Mouse (Mus musculus) cortical plate, adult 2 months (tissue): ENCODE results near the gene Emc8. TPM values are rescaled to one million over a fixed set of nuclear protein-coding genes. Genes with fewer than 3 reads are reported as not detected.

ENCODE experiments used
- H3K27ac ChIP-seq: fragments of 200-500 bp; 2 replicates; pipeline ENCODE4 v1.5.1; 2012; ENCODE audit warnings: low read length, control low read depth, inconsistent platforms; ENCODE audit not compliant: insufficient read depth
- H3K4me1 ChIP-seq: fragments of 200-500 bp; 2 replicates; pipeline ENCODE4 v1.6.1; 2011; ENCODE audit warnings: low read length; ENCODE audit not compliant: control insufficient read depth, insufficient read depth
- H3K4me3 ChIP-seq: fragments of 200-500 bp; 2 replicates; pipeline ENCODE4 v1.5.1; 2011; ENCODE audit warnings: mild to moderate bottlenecking, low read length, control low read depth; ENCODE audit not compliant: insufficient read depth
- CTCF ChIP-seq: fragments of 200-500 bp; IDR thresholded peaks from 2 replicates; pipeline ENCODE4 v1.5.1; 2011; ENCODE audit warnings: mild to moderate bottlenecking, control low read depth, low read length; ENCODE audit not compliant: insufficient read depth; ENCODE audit errors: extremely low read depth
- POLR2A ChIP-seq: fragments of 200-500 bp; IDR thresholded peaks from 2 replicates; pipeline ENCODE4 v1.6.1; 2011; ENCODE audit warnings: mild to moderate bottlenecking, low read length, control low read depth; ENCODE audit not compliant: insufficient read depth; ENCODE audit errors: extremely low read depth
- polyA plus RNA-seq: library from polyadenylated mRNA; depleted of rRNA; stranded (reverse); fragments of >200 nt; gene quantifications from 2 replicates; pipeline ENCODE4 v1.2.3, GENCODE M21; 2012

Gene Emc8
- polyA plus RNA-seq, 1 experiment = 51.2 TPM

DNA sequence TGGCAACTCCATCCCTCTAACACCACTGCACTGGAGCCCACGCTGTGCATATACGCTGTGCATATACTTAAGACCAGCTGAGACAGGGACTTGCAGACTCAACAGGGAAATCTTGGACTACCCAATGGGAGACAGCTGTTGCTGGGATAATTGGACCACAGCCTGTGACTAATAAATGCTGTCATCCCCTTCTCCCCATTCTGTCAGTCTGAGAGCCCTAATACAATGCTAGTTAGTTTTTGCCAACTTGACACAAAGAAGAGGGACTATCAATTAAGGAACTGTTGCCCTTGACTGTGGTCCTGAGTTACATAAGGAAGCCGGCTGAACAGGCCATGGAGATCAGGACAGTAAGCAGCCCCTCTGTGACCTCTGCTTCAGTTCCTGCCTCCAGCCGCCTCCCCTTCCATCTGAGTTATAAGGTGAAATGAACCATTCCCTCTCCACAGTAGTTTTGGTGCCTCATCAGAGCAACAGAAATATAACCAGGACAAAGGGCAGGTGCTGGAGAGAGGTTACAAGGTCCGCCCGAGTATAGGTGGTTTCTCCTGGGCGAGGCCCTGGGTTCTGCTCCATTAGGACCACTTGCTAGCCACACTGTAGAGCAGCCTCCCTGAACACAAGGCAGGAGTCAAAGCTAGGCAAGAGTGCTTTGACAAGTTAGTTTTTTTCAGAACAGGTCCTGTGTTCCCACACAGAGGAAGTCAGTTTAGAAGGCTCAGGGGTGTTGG is 11.9 kb downstream of the Emc8 start:
- Histone ChIP-seq H3K27ac (peak overlapping the region; percentile 46), H3K4me3 (no peak overlapping the region), H3K4me1 (no peaks in the 10 kb centered on the region)
- TF ChIP-seq POLR2A (no peak), CTCF (no peak)

DNA sequence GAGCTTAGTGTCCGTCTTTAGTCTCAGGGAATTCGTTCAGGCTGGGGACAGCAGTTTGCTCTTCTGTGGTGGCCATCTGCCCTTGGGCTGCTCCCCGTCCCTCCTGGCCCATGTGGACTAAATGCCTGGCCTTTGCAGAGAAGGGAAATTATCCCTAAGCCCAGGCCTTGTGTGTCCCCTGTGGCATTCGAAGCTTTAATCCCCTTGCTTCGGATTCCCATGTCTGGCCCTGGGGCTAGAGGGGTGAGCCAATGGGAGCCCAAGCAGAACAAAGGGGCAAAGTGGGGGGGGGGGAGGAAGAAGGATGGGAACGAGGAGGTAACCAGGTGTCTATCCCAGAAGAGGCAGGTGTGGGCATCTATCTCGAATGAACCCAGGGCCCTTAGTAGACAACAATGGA is 20.8 kb downstream of the Emc8 start, which contains the start of gene 1190005I06Rik:
1190005I06Rik (minus strand) TSS at position 101 of the 400 bp plus-strand sequence.
- peaks cover 1% of the 10 kb centered on the region; the same call in 1 of the 2 replicates for H3K4me1 ChIP-seq
- TF ChIP-seq POLR2A = no peak
- no peak within 1 kb of the TSS for H3K4me3 ChIP-seq
- no peak within 1 kb of the TSS for H3K27ac ChIP-seq

DNA sequence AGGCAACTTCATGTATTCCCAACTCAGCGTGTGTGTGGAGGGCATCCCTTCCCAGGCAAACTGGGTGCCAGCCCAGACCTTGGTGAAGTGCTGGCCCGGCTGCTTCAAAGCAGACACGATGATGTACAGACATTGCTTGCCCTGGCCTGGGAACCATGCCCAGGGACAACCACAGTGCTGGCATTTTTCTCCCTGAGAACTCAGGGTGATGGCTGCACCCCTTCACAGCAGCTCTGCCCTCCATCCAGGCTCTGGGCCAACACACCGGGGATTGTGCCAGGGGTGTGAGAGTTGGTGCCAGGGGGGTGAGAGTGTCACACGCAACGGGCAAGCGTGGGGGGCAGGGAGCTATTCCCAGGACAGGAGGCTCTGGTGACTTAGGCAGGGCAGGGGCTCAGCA is 23.7 kb downstream of the Emc8 start:
- H3K4me3 ChIP-seq = no peak overlapping the region

DNA sequence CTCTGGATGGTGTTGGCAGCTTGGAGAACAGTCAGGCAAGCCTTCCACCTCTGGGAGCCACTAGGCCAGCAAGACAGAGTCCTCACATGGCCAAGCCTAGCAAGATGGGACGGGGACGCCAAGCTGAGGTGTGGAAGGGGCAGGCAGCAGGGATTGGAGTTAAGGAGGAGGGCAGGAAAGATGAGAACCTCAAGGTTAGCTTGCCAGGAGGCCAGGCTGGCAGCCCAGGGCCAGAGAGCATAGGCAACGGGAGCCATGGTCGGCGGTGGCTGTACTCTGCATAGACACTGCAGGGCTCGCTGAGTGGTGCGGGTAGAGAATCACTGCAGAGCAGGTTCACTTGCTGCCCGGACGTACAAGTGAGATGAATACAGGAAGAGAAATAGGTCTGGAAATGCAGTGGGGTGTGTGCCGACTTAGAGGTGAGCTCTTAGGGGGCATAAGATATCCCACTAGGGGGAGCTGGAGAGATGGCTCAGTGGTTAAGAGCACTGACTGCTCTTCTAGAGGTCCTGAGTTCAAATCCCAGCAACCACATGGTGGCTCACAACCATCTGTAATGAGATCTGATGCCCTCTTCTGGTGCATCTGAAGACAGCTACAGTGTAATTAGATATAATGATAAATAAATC is 26.2 kb downstream of the Emc8 start:
- peaks cover 1% of the 10 kb centered on the region; the same call in 1 of the 2 replicates for H3K4me1 ChIP-seq
- no peak overlapping the region for H3K4me3 ChIP-seq
- no peak overlapping the region for H3K27ac ChIP-seq
- TF ChIP-seq CTCF (no peak), POLR2A (no peak)

More for the DNA sequence above, 23.7 kb downstream of the Emc8 start:
- peaks cover 1% of the 10 kb centered on the region; the same call in 1 of the 2 replicates for H3K4me1 ChIP-seq
- H3K27ac ChIP-seq = no peak overlapping the region
- TF ChIP-seq POLR2A = no peak
- no peak for TF ChIP-seq CTCF

DNA sequence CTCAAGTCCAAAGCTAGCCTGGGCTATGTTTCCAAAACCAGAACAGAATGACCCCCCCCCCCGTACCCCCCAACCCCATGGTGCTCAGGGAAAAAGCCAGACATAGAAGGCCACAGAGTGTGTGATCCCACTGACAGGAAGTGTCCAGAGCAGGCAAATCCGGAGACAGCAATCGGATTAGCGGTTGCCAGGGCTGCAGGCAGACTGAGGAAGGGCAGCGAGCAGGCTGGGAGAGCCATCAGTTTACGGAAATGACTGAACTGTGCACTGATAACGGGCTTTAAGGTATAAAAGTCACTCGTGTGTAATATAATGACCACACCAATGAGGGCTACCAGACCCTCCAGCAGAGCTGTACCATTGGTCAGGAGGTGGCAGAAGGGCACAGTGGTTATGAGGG is 27.1 kb downstream of the Emc8 start:
- Histone ChIP-seq H3K4me3 (no peak overlapping the region), H3K4me1 (peaks cover 1% of the 10 kb centered on the region; the same call in 1 of the 2 replicates), H3K27ac (no peak overlapping the region)
- TF ChIP-seq POLR2A (no peak), CTCF (no peak)

DNA sequence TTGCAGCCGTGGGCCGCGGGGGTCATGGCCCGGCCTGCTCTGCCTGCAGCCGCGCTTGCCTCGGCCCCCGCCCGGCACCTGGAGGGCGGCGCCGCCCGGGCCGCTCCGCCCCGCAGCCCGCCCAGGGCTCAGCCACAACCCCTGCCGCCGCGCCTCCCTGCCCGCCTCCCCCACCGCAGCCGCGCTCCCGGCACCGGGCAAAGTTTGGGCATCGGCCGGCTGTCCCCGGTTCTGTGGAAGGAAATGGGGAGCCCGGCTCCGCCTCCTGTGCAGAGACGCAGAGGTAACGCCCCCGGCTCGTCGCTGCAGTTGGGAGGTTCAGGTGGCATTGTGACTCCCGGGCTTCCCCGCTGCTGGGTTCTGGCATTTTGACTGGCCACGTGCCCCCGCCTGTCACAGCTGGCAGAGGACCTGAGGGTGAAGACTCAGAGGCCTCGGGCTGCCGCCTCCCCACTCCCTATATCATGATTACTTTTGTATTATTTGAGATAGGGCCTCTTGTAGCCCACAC is 34.0 kb downstream of the Emc8 start:
- TF ChIP-seq CTCF = no peak
- TF ChIP-seq POLR2A = no peak
- no peak overlapping the region for H3K27ac ChIP-seq
- no peaks in the 10 kb centered on the region for H3K4me1 ChIP-seq
- H3K4me3 ChIP-seq = peak overlapping the region; percentile 45

DNA sequence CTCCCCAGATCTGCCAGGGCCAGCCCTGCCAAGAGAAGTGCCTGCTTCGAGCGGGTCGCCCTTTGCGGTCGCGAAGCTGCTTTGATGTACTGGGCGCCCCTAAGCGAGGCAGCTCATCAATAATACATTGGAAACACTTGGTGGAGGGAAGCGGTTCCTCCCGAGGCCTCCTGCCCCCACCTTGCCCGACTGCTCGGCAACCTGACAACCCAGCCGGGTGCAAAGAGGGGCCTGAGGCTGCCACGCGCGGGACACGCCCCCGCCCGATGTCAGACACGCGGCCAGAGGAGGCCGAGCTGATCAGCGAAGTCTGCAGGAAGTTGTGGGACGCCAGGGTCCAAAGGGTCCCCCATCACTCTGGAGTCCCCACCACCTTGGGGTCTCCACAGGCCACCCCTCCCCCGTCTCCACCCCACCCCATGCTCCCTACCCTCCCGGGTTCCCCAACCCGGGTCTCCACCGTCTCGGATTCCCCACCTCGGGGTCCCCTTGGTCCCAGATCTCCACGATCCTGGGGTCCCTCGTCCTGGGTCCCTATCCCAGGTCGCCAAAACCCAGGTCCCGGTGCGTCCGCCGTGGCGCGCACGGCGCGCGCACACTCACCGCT is 34.6 kb downstream of the Emc8 start:
- no peak for TF ChIP-seq CTCF
- TF ChIP-seq POLR2A = no peak
- no peak overlapping the region for H3K27ac ChIP-seq
- peak overlapping the region; percentile 45 for H3K4me3 ChIP-seq
- no peaks in the 10 kb centered on the region for H3K4me1 ChIP-seq

DNA sequence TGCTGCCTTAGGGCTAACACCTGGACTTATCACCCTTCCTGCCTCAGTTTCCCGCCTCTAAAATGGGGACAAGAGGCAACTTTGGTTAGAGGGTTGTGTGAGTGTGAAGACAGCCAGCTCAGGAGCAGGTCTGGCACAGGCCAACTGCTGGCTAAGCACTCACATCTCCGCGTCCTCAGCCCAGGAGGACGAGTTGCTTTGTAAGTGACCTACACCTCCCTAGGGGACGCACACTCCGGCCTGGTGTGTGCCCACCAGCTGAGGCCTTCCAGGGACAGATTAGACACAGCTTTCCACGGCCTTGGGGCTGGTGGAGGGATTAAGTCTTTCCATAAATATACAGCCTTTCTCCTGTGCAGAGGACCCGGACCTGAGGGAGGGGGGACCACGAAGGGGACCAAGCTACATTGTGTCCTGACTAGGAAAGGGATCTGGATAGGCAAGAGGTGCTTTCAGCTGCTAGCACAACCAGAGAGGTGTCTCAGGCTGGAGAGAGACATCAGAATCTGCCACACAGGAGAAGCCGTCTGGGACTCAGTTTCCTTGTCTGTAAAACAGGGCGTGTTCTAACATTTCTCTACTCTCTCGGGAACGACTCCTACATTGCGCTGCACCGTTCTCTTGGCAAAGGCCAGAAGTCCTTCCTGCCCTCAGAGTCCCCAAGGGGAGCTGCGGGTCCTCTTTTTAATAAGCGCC is 35.3 kb downstream of the Emc8 start:
- TF ChIP-seq CTCF (no peak), POLR2A (no peak)
- Histone ChIP-seq H3K27ac (no peak overlapping the region), H3K4me3 (peak overlapping the region; percentile 45; the same call in 1 of the 2 replicates), H3K4me1 (no peaks in the 10 kb centered on the region)
